Mouse (Mus musculus): ENCODE data around the gene Rcn3. TPM values are rescaled to one million over a fixed set of nuclear protein-coding genes. Genes with fewer than 3 reads are reported as not detected.
"Not testable (repeated sequence)": the region's sequence is repeated elsewhere in the genome, so short reads cannot be mapped to it uniquely, and the experiment has no call there.

The Rcn3 gene
- polyA plus RNA-seq, 1 experiment = 34.9 TPM

- no peak for TF ChIP-seq POLR2A (IDR thresholded peaks at IDR 0.05; ENCODE audit: control insufficient read depth, extremely low read depth, insufficient read depth, low read length, poor library complexity)
- no peak for TF ChIP-seq CTCF (IDR thresholded peaks at IDR 0.05; ENCODE audit: borderline replicate concordance, control insufficient read depth, extremely low read depth, insufficient read depth, low read length, poor library complexity)
- H3K4me1 ChIP-seq (replicated peaks; ENCODE audit: control insufficient read depth, insufficient read depth, low read length) = peaks cover 46% of the 10 kb centered on the region
- peak overlapping the region; percentile 97 for H3K27ac ChIP-seq (ENCODE audit: control insufficient read depth, insufficient read depth, low read length)
- 71% methylated on average over 5 of the region's 5 CpGs for WGBS
- no peak overlapping the region for H3K4me3 ChIP-seq (ENCODE audit: control insufficient read depth, insufficient read depth, low read length)
- H3K36me3 ChIP-seq (ENCODE audit: control insufficient read depth, insufficient read depth, low read length) = peaks cover 14% of the 10 kb centered on the region
- H3K27me3 ChIP-seq (ENCODE audit: control insufficient read depth, insufficient read depth, low read length) = no peaks in the 10 kb centered on the region
- DNase-seq = no peak
Observed at GRCm38 (mm10) chr7:45119780-45120709, 28.0 kb upstream of the Rcn3 start.

- Histone ChIP-seq H3K4me3 (ENCODE audit: control insufficient read depth, insufficient read depth, low read length) (no peak overlapping the region), H3K36me3 (ENCODE audit: control insufficient read depth, insufficient read depth, low read length) (peaks cover 13% of the 10 kb centered on the region), H3K4me1 (replicated peaks; ENCODE audit: control insufficient read depth, insufficient read depth, low read length) (peaks cover 43% of the 10 kb centered on the region), H3K27ac (ENCODE audit: control insufficient read depth, insufficient read depth, low read length) (no peak overlapping the region), H3K27me3 (ENCODE audit: control insufficient read depth, insufficient read depth, low read length) (no peaks in the 10 kb centered on the region)
- DNase-seq = no peak
- WGBS = 94% methylated on average over 6 of the region's 6 CpGs
- TF ChIP-seq POLR2A (IDR thresholded peaks at IDR 0.05; ENCODE audit: control insufficient read depth, extremely low read depth, insufficient read depth, low read length, poor library complexity) (no peak), CTCF (IDR thresholded peaks at IDR 0.05; ENCODE audit: borderline replicate concordance, control insufficient read depth, extremely low read depth, insufficient read depth, low read length, poor library complexity) (no peak)
Observed at GRCm38 (mm10) chr7:45118336-45118735, 26.3 kb upstream of the Rcn3 start.

DNA sequence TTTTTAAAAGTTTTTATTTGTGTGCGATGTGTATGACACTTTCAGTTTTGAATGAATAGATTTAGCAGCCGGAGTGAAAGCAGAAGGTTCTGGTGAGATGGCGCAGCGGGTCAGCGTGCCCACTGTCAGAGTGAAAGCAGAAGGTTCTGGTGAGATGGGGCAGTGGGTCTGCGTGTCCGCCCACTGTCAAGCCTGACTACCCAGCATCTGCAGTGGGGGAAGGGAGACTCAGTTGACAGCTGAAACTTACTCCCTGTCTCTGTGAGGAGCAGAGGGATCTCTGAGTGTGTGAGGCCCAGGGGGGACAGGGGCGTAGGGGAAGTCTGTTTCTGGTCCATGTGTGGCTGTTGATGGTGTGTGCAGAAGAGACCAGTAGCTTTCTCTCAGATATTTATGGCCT lies 25.5 kb upstream of the Rcn3 start:
- no peak for TF ChIP-seq CTCF (IDR thresholded peaks at IDR 0.05; ENCODE audit: borderline replicate concordance, control insufficient read depth, extremely low read depth, insufficient read depth, low read length, poor library complexity)
- TF ChIP-seq POLR2A (IDR thresholded peaks at IDR 0.05; ENCODE audit: control insufficient read depth, extremely low read depth, insufficient read depth, low read length, poor library complexity) = no peak
- Histone ChIP-seq H3K27me3 (ENCODE audit: control insufficient read depth, insufficient read depth, low read length) (no peaks in the 10 kb centered on the region), H3K27ac (ENCODE audit: control insufficient read depth, insufficient read depth, low read length) (no peak overlapping the region), H3K4me1 (replicated peaks; ENCODE audit: control insufficient read depth, insufficient read depth, low read length) (peaks cover 36% of the 10 kb centered on the region), H3K4me3 (ENCODE audit: control insufficient read depth, insufficient read depth, low read length) (no peak overlapping the region), H3K36me3 (ENCODE audit: control insufficient read depth, insufficient read depth, low read length) (peaks cover 8% of the 10 kb centered on the region)
- DNase-seq = no peak
- 90% methylated on average over 8 of the region's 8 CpGs for WGBS

GRCm38 (mm10) chr7:45113476-45113875 lies 21.5 kb upstream of the Rcn3 start:
- H3K36me3 ChIP-seq (ENCODE audit: control insufficient read depth, insufficient read depth, low read length) = no peaks in the 10 kb centered on the region
- WGBS = 94% methylated on average over 2 of the region's 2 CpGs
- no peak overlapping the region for H3K4me3 ChIP-seq (ENCODE audit: control insufficient read depth, insufficient read depth, low read length)
- TF ChIP-seq POLR2A (IDR thresholded peaks at IDR 0.05; ENCODE audit: control insufficient read depth, extremely low read depth, insufficient read depth, low read length, poor library complexity) = no peak
- no peak for TF ChIP-seq CTCF (IDR thresholded peaks at IDR 0.05; ENCODE audit: borderline replicate concordance, control insufficient read depth, extremely low read depth, insufficient read depth, low read length, poor library complexity)
- no peak overlapping the region for H3K27ac ChIP-seq (ENCODE audit: control insufficient read depth, insufficient read depth, low read length)
- H3K27me3 ChIP-seq (ENCODE audit: control insufficient read depth, insufficient read depth, low read length) = no peaks in the 10 kb centered on the region
- peaks cover 4% of the 10 kb centered on the region; the same call in 1 of the 2 replicates for H3K4me1 ChIP-seq (replicated peaks; ENCODE audit: control insufficient read depth, insufficient read depth, low read length)
- DNase-seq = no peak

DNA sequence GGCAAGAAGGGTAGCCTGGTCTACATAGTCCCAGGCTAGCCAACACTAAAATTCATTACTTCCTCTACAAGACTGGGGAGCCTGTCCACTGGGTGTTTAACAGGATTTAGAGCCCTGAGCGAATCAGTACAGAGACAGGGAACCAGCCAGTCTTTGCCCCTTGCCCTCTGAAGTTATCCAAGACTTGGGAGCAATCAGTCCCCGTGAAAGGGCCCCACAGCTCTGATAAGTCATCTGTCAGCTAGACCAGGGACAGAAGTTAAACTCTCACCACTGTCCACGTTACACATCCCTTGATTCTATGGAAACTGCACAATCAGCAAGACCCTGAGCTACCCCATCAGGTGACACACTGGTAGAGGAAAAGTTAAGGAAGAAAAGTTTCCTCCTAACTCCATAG lies 20.5 kb upstream of the Rcn3 start:
- Histone ChIP-seq H3K27ac (ENCODE audit: control insufficient read depth, insufficient read depth, low read length) (no peak overlapping the region), H3K4me1 (replicated peaks; ENCODE audit: control insufficient read depth, insufficient read depth, low read length) (peaks cover 4% of the 10 kb centered on the region; the same call in 1 of the 2 replicates), H3K4me3 (ENCODE audit: control insufficient read depth, insufficient read depth, low read length) (no peak overlapping the region), H3K27me3 (ENCODE audit: control insufficient read depth, insufficient read depth, low read length) (no peaks in the 10 kb centered on the region), H3K36me3 (ENCODE audit: control insufficient read depth, insufficient read depth, low read length) (no peaks in the 10 kb centered on the region)
- TF ChIP-seq CTCF (IDR thresholded peaks at IDR 0.05; ENCODE audit: borderline replicate concordance, control insufficient read depth, extremely low read depth, insufficient read depth, low read length, poor library complexity) = no peak
- no peak for TF ChIP-seq POLR2A (IDR thresholded peaks at IDR 0.05; ENCODE audit: control insufficient read depth, extremely low read depth, insufficient read depth, low read length, poor library complexity)
- WGBS = 87% methylated on average over 3 of the region's 3 CpGs
- no peak for DNase-seq

DNA sequence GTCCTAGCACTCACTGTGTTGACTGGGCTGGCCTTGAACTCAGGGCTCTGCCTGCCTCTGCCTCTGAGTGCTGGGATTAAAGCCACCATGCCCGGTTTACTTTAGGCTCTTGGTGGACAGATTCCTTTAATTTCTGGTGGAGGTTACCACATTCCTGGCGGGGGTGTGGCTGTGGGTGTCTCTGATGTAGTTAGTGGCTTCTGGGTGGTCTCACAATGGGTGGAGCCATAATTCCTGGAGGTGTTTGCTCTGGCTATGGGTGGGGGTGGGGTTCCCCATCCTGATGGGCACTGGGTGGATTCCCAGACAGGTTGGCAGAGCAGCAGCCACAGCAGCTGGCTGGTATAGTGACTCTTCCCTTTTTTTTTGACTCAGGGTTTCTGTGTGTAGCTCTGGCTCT lies 19.9 kb upstream of the Rcn3 start:
- WGBS = 76% methylated on average over 2 of the region's 2 CpGs
- Histone ChIP-seq H3K27ac (ENCODE audit: control insufficient read depth, insufficient read depth, low read length) (no peak overlapping the region), H3K4me3 (ENCODE audit: control insufficient read depth, insufficient read depth, low read length) (no peak overlapping the region), H3K4me1 (replicated peaks; ENCODE audit: control insufficient read depth, insufficient read depth, low read length) (peaks cover 6% of the 10 kb centered on the region; the same call in 1 of the 2 replicates), H3K27me3 (ENCODE audit: control insufficient read depth, insufficient read depth, low read length) (no peaks in the 10 kb centered on the region), H3K36me3 (ENCODE audit: control insufficient read depth, insufficient read depth, low read length) (no peaks in the 10 kb centered on the region)
- no peak for DNase-seq
- no peak for TF ChIP-seq CTCF (IDR thresholded peaks at IDR 0.05; ENCODE audit: borderline replicate concordance, control insufficient read depth, extremely low read depth, insufficient read depth, low read length, poor library complexity)
- no peak for TF ChIP-seq POLR2A (IDR thresholded peaks at IDR 0.05; ENCODE audit: control insufficient read depth, extremely low read depth, insufficient read depth, low read length, poor library complexity)

- H3K27ac ChIP-seq (ENCODE audit: control insufficient read depth, insufficient read depth, low read length); H3K36me3 ChIP-seq (ENCODE audit: control insufficient read depth, insufficient read depth, low read length); H3K4me3 ChIP-seq (ENCODE audit: control insufficient read depth, insufficient read depth, low read length); DNase-seq; H3K27me3 ChIP-seq (ENCODE audit: control insufficient read depth, insufficient read depth, low read length); H3K4me1 ChIP-seq (replicated peaks; ENCODE audit: control insufficient read depth, insufficient read depth, low read length): not testable (repeated sequence)
- 75% methylated on average over 4 of the region's 4 CpGs for WGBS
Observed at GRCm38 (mm10) chr7:45110089-45110488, 18.1 kb upstream of the Rcn3 start.

Measured in thymus, adult 2 months (tissue).